Mouse (Mus musculus) midbrain, embryonic 14.5 days (tissue): ENCODE data around the gene St6gal2. TPM values are rescaled to one million over a fixed set of nuclear protein-coding genes. Genes with fewer than 3 reads are reported as not detected.
A peak's percentile ranks its signal among the peaks of the same experiment; 100 is the strongest.

ENCODE experiments used
- ATAC-seq: fragments of 200-750 bp; cut with Nextera tagmentation; 2 replicates; pipeline ENCODE4 v1.8.0; 2017; ENCODE audit warnings: moderate number of reproducible peaks, moderate library complexity; ENCODE audit not compliant: low FRiP score, low TSS enrichment
- DNase-seq: peaks from one replicate; pipeline ENCODE4 v3.0.0-alpha.2; 2015
- H3K27ac ChIP-seq: fragments of 300-500 bp; sonication (generic); replicated peaks from 2 replicates; pipeline ENCODE4 v1.5.1; 2014; ENCODE audit warnings: mild to moderate bottlenecking, low read depth, low read length, moderate library complexity
- H3K27me3 ChIP-seq: fragments of 300-500 bp; sonication (generic); 2 replicates; pipeline ENCODE4 v1.6.1; 2014; ENCODE audit warnings: low read length, control low read depth, mixed read lengths; ENCODE audit not compliant: control insufficient read depth, insufficient read depth
- H3K36me3 ChIP-seq: fragments of 300-500 bp; sonication (generic); 2 replicates; pipeline ENCODE4 v1.6.1; 2014; ENCODE audit warnings: low read length, control low read depth; ENCODE audit not compliant: control insufficient read depth, insufficient read depth
- H3K4me1 ChIP-seq: fragments of 300-500 bp; sonication (generic); 2 replicates; pipeline ENCODE4 v1.6.1; 2014; ENCODE audit warnings: mild to moderate bottlenecking, antibody characterized with exemption, low read length, control low read depth; ENCODE audit not compliant: control insufficient read depth, insufficient read depth
- H3K4me2 ChIP-seq: fragments of 300-500 bp; sonication (generic); 2 replicates; pipeline ENCODE4 v1.6.1; 2014; ENCODE audit warnings: mild to moderate bottlenecking, low read length, moderate library complexity
- H3K4me3 ChIP-seq: fragments of 300-500 bp; sonication (generic); replicated peaks from 2 replicates; pipeline ENCODE4 v1.5.1; 2014; ENCODE audit warnings: low read depth, low read length
- H3K9ac ChIP-seq: fragments of 300-500 bp; sonication (generic); replicated peaks from 2 replicates; pipeline ENCODE4 v1.6.1; 2014; ENCODE audit warnings: mild to moderate bottlenecking, low read length, moderate library complexity
- H3K9me3 ChIP-seq: fragments of 300-500 bp; sonication (generic); 2 replicates; pipeline ENCODE4 v1.6.1; 2016; ENCODE audit warnings: low read length, control low read depth, mixed read lengths; ENCODE audit not compliant: control insufficient read depth
- WGBS: fragments of 180-500 bp; shearing (Covaris S2); extraction: QIAGEN DNeasy Blood & Tissue Kit; methylation state at CpG from one replicate; pipeline ENCODE4 v1.1.7; 2014; 5-methylcytosine and 5-hydroxymethylcytosine counted together
- polyA plus RNA-seq: library from polyadenylated mRNA; unstranded; fragments of >200 nt; fragmentation: Nextera tagmentation; extraction: Ambion mirVana; gene quantifications from 2 replicates; pipeline ENCODE4 v1.2.1, GENCODE M21; 2014

Gene St6gal2
- 49.1 and 50.7 TPM in 2 replicates for polyA plus RNA-seq

- H3K9me3 ChIP-seq: no peaks in the 10 kb centered on the region
- no peaks in the 10 kb centered on the region for H3K27me3 ChIP-seq
- peak within 1 kb of the TSS; percentile 74 for H3K4me3 ChIP-seq
- WGBS: under 1% methylated on average over 84 of the region's 84 CpGs
- H3K4me1 ChIP-seq: peaks cover 24% of the 10 kb centered on the region; the same call in 1 of the 2 replicates
- peak; percentile 90 for ATAC-seq
- DNase-seq: peak; percentile 86
- H3K27ac ChIP-seq: peak within 1 kb of the TSS; percentile 98
- H3K4me2 ChIP-seq: peak within 1 kb of the TSS; percentile 69
- H3K9ac ChIP-seq: peak within 1 kb of the TSS; percentile 98
- no peaks in the 10 kb centered on the region for H3K36me3 ChIP-seq
Measured at GRCm38 (mm10) chr17:55445250-55446184, at the start of gene St6gal2. Gene St6gal2 (plus strand): TSS chr17:55445382.

DNA sequence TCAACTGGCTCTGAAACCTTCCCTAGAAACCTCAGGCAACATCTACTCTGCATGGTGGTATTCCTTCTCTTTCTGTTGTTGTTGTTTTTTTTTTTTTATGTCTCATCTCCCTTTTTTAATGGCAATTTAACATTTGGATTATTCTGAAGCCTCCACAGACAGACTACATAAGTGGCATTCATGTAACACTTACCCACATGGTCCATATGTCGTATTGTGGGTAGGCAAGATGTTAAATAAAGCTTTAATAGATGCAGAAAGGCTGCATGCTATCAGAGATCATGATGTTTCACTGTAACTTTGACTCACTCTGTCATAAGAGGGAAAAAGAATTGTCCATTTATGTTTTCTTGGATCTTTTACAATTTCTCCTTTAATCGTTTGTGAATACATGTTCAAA lies 39.1 kb upstream of the St6gal2 start:
- Histone ChIP-seq H3K9ac (no peak overlapping the region), H3K4me1 (no peaks in the 10 kb centered on the region), H3K4me2 (no peak overlapping the region), H3K27me3 (no peaks in the 10 kb centered on the region), H3K4me3 (no peak overlapping the region), H3K36me3 (no peaks in the 10 kb centered on the region), H3K27ac (no peak overlapping the region), H3K9me3 (no peaks in the 10 kb centered on the region)
- WGBS: 90% methylated on average over 2 of the region's 2 CpGs
- no peak for DNase-seq
- no peak for ATAC-seq

DNA sequence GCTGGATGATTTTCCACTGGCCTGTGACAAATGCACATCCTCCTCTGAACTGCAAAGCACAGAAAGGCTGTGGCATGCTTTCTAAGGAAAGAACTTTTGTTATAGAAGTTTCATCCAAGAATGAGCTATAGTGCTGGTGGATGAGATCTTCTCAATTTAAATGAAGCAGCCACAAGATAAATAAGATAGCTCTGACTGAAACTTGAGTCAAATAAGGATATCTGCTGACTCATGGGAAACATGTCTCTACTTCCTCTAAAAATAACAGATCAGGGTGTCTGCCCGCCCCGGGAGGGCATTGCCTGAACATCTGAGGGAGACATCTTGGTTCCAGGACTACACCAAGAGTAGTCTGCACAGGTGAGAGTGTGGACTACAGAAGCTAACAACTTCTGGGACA lies 28.7 kb upstream of the St6gal2 start:
- Histone ChIP-seq H3K27ac (no peak overlapping the region), H3K4me2 (no peak overlapping the region), H3K4me3 (no peak overlapping the region), H3K9ac (no peak overlapping the region), H3K27me3 (no peaks in the 10 kb centered on the region), H3K9me3 (no peaks in the 10 kb centered on the region), H3K4me1 (no peaks in the 10 kb centered on the region), H3K36me3 (no peaks in the 10 kb centered on the region)
- no peak for DNase-seq
- WGBS: 85% methylated on average over 2 of the region's 2 CpGs
- ATAC-seq: no peak

GRCm38 (mm10) chr17:55446185-55446527 lies 974 bp downstream of the St6gal2 start:
- Histone ChIP-seq H3K27ac (peak overlapping the region; percentile 98), H3K4me2 (peak overlapping the region; percentile 69), H3K4me3 (peak overlapping the region; percentile 74), H3K9ac (peak overlapping the region; percentile 98), H3K4me1 (peaks cover 24% of the 10 kb centered on the region; the same call in 1 of the 2 replicates), H3K36me3 (no peaks in the 10 kb centered on the region), H3K27me3 (no peaks in the 10 kb centered on the region), H3K9me3 (no peaks in the 10 kb centered on the region)
- WGBS: under 1% methylated on average over 6 of the region's 6 CpGs
- peak; percentile 66 for ATAC-seq
- DNase-seq: peak; percentile 77

DNA sequence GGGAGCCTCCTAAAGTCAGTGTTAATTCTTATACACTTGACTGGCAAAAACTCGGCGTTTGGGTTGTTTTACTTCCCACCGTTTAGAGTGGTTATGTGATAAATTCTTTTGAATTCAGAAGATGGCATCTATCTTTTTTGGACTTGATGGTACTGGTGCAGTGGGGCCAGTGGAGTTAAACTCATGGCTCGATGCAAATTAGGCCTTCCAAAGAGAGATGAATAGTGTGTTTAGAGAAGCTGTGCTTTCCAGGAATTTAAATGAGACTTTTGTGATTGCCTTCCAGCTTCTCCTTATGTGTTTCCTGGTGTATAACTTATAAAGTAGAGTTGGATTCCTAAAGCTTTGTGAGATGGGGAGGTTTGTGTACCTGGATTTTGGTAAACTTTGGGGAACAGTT lies 1.5 kb downstream of the St6gal2 start:
- Histone ChIP-seq H3K27me3 (no peaks in the 10 kb centered on the region), H3K4me3 (peak overlapping the region; percentile 74), H3K4me1 (peaks cover 24% of the 10 kb centered on the region; the same call in 1 of the 2 replicates), H3K9me3 (no peaks in the 10 kb centered on the region), H3K4me2 (peak overlapping the region; percentile 69), H3K36me3 (no peaks in the 10 kb centered on the region), H3K9ac (peak overlapping the region; percentile 98), H3K27ac (peak overlapping the region; percentile 98)
- DNase-seq: peak; percentile 39
- WGBS: 17% methylated on average over 4 of the region's 4 CpGs
- no peak for ATAC-seq

DNA sequence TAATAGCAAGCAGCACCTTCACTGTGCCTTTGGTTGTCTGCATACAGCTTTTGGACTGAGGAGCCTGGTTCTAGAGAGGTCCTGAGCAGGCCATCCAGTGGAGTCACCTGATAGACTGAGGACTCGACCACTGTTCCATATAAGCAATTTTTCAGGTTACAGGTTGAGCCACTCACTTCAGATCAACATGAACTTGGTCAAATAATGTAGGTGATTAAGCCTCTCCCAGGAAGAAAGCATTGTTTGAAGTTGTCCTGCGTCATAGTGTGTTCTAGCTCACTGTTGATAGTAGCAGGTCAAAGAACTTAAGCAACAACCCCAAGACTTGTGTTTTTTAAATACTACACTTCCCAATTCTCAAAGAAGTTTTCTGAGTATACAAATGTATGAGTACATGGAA lies 5.8 kb downstream of the St6gal2 start:
- Histone ChIP-seq H3K4me1 (peaks cover 17% of the 10 kb centered on the region; the same call in 1 of the 2 replicates), H3K27me3 (no peaks in the 10 kb centered on the region), H3K9ac (no peak overlapping the region), H3K36me3 (no peaks in the 10 kb centered on the region), H3K27ac (no peak overlapping the region), H3K4me3 (no peak overlapping the region), H3K4me2 (no peak overlapping the region), H3K9me3 (no peaks in the 10 kb centered on the region)
- 74% methylated on average over 2 of the region's 2 CpGs for WGBS
- no peak for DNase-seq
- ATAC-seq: no peak

- Histone ChIP-seq H3K4me1 (no peaks in the 10 kb centered on the region), H3K36me3 (no peaks in the 10 kb centered on the region), H3K27me3 (no peaks in the 10 kb centered on the region), H3K4me3 (no peak overlapping the region), H3K27ac (0 out of 2 replicates have a peak overlapping the region, but pooled peaks have one; percentile 15), H3K9me3 (no peaks in the 10 kb centered on the region), H3K9ac (no peak overlapping the region), H3K4me2 (no peak overlapping the region)
- ATAC-seq (no peak), DNase-seq (peak; percentile 22)
- 64% methylated on average over 3 of the region's 3 CpGs for WGBS
Measured at GRCm38 (mm10) chr17:55454487-55454886, 9.3 kb downstream of the St6gal2 start.

- no peaks in the 10 kb centered on the region for H3K27me3 ChIP-seq
- DNase-seq (no peak), ATAC-seq (no peak)
- H3K4me1 ChIP-seq: no peaks in the 10 kb centered on the region
- H3K4me2 ChIP-seq: no peak overlapping the region
- no peak overlapping the region for H3K27ac ChIP-seq
- H3K36me3 ChIP-seq: no peaks in the 10 kb centered on the region
- no peak overlapping the region for H3K9ac ChIP-seq
- H3K9me3 ChIP-seq: no peaks in the 10 kb centered on the region
- no peak overlapping the region for H3K4me3 ChIP-seq
- 87% methylated on average over 1 of the region's 1 CpGs for WGBS
Measured at GRCm38 (mm10) chr17:55460187-55460586, 15.0 kb downstream of the St6gal2 start.

GRCm38 (mm10) chr17:55467579-55467978 lies 22.4 kb downstream of the St6gal2 start:
- Histone ChIP-seq H3K36me3 (no peaks in the 10 kb centered on the region), H3K9ac (no peak overlapping the region), H3K27ac (no peak overlapping the region), H3K4me1 (no peaks in the 10 kb centered on the region), H3K4me3 (no peak overlapping the region), H3K9me3 (no peaks in the 10 kb centered on the region), H3K4me2 (no peak overlapping the region), H3K27me3 (no peaks in the 10 kb centered on the region)
- 87% methylated on average over 3 of the region's 3 CpGs for WGBS
- DNase-seq: no peak
- no peak for ATAC-seq
